Mouse (Mus musculus): Measurements from ENCODE around the gene Lrrfip1. TPM values are rescaled to one million over a fixed set of nuclear protein-coding genes. Genes with fewer than 3 reads are reported as not detected.

Lrrfip1 gene
- polyA plus RNA-seq, 1 experiment from 2014 or later, result 28.3 TPM

DNA sequence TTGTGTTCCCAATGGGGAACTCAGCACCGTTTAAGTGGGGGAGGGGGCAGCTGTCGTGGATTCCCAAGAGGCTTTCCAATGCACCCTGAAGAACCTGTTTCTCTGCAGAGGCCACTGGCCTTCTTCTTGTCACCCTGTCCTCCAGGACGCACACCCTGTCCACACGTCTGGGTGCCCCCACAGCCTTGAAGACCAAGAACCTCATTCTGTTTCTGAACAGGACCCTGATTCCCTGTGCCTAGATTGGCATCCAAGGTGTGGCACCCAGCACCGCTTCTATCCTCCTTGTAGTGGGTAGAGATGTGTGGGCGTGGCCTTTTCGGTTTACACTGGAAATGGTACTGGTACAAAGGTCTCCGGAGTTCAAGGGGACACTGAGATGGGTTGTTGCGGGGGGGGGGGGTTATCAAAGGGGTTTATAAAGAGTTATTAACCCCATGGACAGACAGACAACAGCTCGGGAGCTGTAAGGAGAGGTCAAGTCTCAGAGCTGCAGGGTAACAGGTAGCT, 28.6 kb upstream of the Lrrfip1 start:
- Histone ChIP-seq H3K9ac (replicated peaks) (no peak overlapping the region), H3K4me3 (replicated peaks) (no peak overlapping the region), H3K4me2 (no peak overlapping the region), H3K36me3 (no peaks in the 10 kb centered on the region), H3K27me3 (peaks cover 11% of the 10 kb centered on the region), H3K27ac (no peak overlapping the region), H3K9me3 (no peaks in the 10 kb centered on the region), H3K4me1 (replicated peaks) (peaks cover 41% of the 10 kb centered on the region)
- 77% methylated on average over 10 of the region's 10 CpGs for WGBS
- ATAC-seq (ENCODE audit: insufficient number of reproducible peaks, insufficient read depth, low FRiP score, low TSS enrichment, low read depth), result no peak

GRCm38 (mm10) chr1:90972911-90973573, 25.5 kb upstream of the Lrrfip1 start:
- Histone ChIP-seq H3K27me3 (peaks cover 7% of the 10 kb centered on the region; the same call in 1 of the 2 replicates), H3K36me3 (no peaks in the 10 kb centered on the region), H3K9ac (replicated peaks) (0 out of 2 replicates have a peak overlapping the region, but pooled peaks have one; percentile 13), H3K27ac (no peak overlapping the region), H3K9me3 (no peaks in the 10 kb centered on the region), H3K4me1 (replicated peaks) (peaks cover 42% of the 10 kb centered on the region), H3K4me2 (0 out of 2 replicates have a peak overlapping the region, but pooled peaks have one; percentile 11), H3K4me3 (replicated peaks) (no peak overlapping the region)
- ATAC-seq (ENCODE audit: insufficient number of reproducible peaks, insufficient read depth, low FRiP score, low TSS enrichment, low read depth), result peak; percentile 71; the same call in 1 of the 2 replicates
- 27% methylated on average over 9 of the region's 9 CpGs for WGBS

DNA sequence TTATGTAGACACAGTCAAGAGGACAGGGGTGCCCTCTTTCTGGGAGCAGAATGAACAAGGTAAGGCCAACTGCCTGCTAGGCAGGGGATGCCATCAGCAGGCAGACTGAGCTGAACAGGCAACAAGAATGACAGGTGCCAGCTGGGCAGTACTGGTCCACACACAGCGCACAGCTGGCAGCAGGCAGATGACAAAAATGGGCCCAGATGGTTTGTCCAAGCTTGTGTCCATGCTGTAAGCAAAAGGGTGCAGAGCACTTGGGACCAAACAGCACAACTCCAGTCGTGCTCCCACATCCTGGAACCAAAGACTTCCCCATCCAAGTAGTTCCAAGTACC, 25.0 kb upstream of the Lrrfip1 start:
- Histone ChIP-seq H3K27ac (no peak overlapping the region), H3K9ac (replicated peaks) (no peak overlapping the region), H3K4me1 (replicated peaks) (peaks cover 41% of the 10 kb centered on the region), H3K36me3 (no peaks in the 10 kb centered on the region), H3K4me3 (replicated peaks) (no peak overlapping the region), H3K4me2 (no peak overlapping the region), H3K27me3 (peaks cover 7% of the 10 kb centered on the region; the same call in 1 of the 2 replicates), H3K9me3 (no peaks in the 10 kb centered on the region)
- 81% methylated on average over 2 of the region's 2 CpGs for WGBS
- 0 out of 2 replicates have a peak, but pooled peaks have one; percentile 9 for ATAC-seq (ENCODE audit: insufficient number of reproducible peaks, insufficient read depth, low FRiP score, low TSS enrichment, low read depth)

- Histone ChIP-seq H3K9me3 (no peaks in the 10 kb centered on the region), H3K4me1 (replicated peaks) (peaks cover 26% of the 10 kb centered on the region), H3K36me3 (no peaks in the 10 kb centered on the region), H3K27me3 (peaks cover 7% of the 10 kb centered on the region; the same call in 1 of the 2 replicates), H3K4me3 (replicated peaks) (no peak overlapping the region), H3K27ac (no peak overlapping the region), H3K9ac (replicated peaks) (no peak overlapping the region; the same call in 1 of the 2 replicates), H3K4me2 (no peak overlapping the region)
- 36% methylated on average over 12 of the region's 12 CpGs for WGBS
- no peak for ATAC-seq (ENCODE audit: insufficient number of reproducible peaks, insufficient read depth, low FRiP score, low TSS enrichment, low read depth)
Measured at GRCm38 (mm10) chr1:90974906-90975649, 23.5 kb upstream of the Lrrfip1 start.

DNA sequence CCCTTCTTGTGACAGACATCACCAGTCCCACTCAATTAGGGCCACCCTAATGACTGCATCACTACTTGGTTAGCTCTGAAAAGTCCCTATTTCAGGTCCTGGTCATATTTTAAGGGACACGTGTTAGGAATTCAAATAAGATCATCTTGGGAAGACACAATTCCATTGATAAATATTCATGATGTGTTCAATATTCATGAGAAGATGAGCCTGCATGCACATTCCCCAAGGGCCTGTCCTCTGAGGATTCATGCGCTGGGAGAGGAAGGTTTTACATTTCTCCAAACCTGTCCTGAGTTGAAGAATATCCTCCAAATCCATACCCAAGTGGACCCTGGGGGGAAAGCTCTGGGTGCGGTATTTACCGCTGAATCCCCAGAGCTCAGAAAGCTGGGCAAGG, 22.6 kb upstream of the Lrrfip1 start:
- 89% methylated on average over 4 of the region's 4 CpGs for WGBS
- no peak for ATAC-seq (ENCODE audit: insufficient number of reproducible peaks, insufficient read depth, low FRiP score, low TSS enrichment, low read depth)

DNA sequence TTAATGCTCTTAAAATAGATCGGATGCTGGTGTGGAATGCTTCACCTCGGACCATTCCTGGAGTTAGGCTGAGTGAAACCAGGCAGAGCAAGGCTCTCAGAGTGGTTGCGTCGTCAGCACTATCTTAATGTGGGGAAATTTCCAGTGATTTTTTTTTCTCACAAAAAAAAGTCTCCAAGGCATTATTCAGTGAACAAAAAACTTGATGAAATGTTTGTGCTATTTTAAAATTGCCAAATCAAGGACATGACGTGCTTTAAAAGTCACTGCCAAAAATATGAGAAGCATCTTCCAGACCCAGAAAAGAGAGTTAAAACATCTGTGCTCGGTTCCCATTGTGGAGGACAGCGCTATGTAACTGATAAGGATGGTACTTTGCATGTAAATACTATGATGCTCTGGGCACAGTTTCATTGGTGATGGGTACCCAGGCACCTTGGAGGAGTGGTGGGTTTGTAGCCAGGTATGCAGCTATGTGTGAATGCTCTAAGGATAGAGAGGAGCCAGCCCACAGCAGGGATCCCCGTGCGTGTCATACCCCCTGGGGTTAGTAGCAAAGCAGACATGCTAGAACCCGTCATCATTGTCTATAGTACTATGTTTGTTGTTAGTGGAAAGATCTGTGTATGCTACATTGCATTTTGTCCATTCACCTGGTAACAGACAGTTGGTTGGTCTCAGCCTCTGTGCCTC, 17.8 kb upstream of the Lrrfip1 start:
- H3K27ac ChIP-seq, result no peak overlapping the region
- no peaks in the 10 kb centered on the region for H3K9me3 ChIP-seq
- no peak for ATAC-seq (ENCODE audit: insufficient number of reproducible peaks, insufficient read depth, low FRiP score, low TSS enrichment, low read depth)
- H3K9ac ChIP-seq (replicated peaks), result no peak overlapping the region
- H3K4me2 ChIP-seq, result no peak overlapping the region
- H3K27me3 ChIP-seq, result no peaks in the 10 kb centered on the region
- no peaks in the 10 kb centered on the region for H3K36me3 ChIP-seq
- WGBS, result 84% methylated on average over 10 of the region's 10 CpGs
- no peak overlapping the region for H3K4me3 ChIP-seq (replicated peaks)
- H3K4me1 ChIP-seq (replicated peaks), result no peaks in the 10 kb centered on the region

More for the DNA sequence above, 22.6 kb upstream of the Lrrfip1 start:
- Histone ChIP-seq H3K4me1 (replicated peaks) (peaks cover 26% of the 10 kb centered on the region), H3K4me2 (no peak overlapping the region), H3K36me3 (no peaks in the 10 kb centered on the region), H3K27ac (no peak overlapping the region), H3K27me3 (peaks cover 7% of the 10 kb centered on the region; the same call in 1 of the 2 replicates), H3K9ac (replicated peaks) (no peak overlapping the region), H3K4me3 (replicated peaks) (no peak overlapping the region), H3K9me3 (no peaks in the 10 kb centered on the region)

DNA sequence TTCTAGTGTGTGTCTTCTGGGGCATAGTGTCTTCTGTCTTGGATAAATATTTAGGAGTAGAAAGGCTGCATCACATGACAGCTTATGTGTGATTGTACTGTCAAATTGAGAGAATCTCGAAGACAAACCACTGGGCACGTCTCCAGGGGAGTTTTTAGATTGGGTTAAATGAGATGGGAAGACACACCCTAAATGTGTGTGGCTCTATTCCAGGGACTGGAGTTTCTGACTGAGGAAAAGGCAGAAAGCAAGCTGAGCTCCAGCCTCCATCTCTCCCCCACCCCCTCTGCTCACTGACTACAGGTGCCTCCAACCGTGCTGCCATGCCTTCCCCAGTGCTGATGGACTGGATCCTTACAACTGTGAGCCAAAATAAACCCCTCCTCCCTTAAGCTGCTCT, 17.2 kb upstream of the Lrrfip1 start:
- Histone ChIP-seq H3K9ac (replicated peaks) (no peak overlapping the region), H3K4me1 (replicated peaks) (no peaks in the 10 kb centered on the region), H3K9me3 (no peaks in the 10 kb centered on the region), H3K4me2 (no peak overlapping the region), H3K27ac (no peak overlapping the region), H3K4me3 (replicated peaks) (no peak overlapping the region), H3K36me3 (no peaks in the 10 kb centered on the region), H3K27me3 (no peaks in the 10 kb centered on the region)
- 81% methylated on average over 3 of the region's 3 CpGs for WGBS
- no peak for ATAC-seq (ENCODE audit: insufficient number of reproducible peaks, insufficient read depth, low FRiP score, low TSS enrichment, low read depth)

- peaks cover 6% of the 10 kb centered on the region; the same call in 1 of the 2 replicates for H3K27me3 ChIP-seq
- no peak for ATAC-seq (ENCODE audit: insufficient number of reproducible peaks, insufficient read depth, low FRiP score, low TSS enrichment, low read depth)
- H3K4me2 ChIP-seq, result no peak overlapping the region
- 0 out of 2 replicates have a peak, but pooled peaks cover 4% of the 10 kb centered on the region for H3K9me3 ChIP-seq
- H3K4me1 ChIP-seq (replicated peaks), result peaks cover 15% of the 10 kb centered on the region
- 88% methylated on average over 1 of the region's 1 CpGs for WGBS
- no peaks in the 10 kb centered on the region for H3K36me3 ChIP-seq
- no peak overlapping the region for H3K27ac ChIP-seq
- no peak overlapping the region for H3K9ac ChIP-seq (replicated peaks)
- H3K4me3 ChIP-seq (replicated peaks), result no peak overlapping the region
Measured at GRCm38 (mm10) chr1:90995916-90996315, 2.6 kb upstream of the Lrrfip1 start.

GRCm38 (mm10) chr1:90997136-90997535, 1.4 kb upstream of the Lrrfip1 start:
- Histone ChIP-seq H3K4me2 (no peak overlapping the region), H3K9ac (replicated peaks) (no peak overlapping the region), H3K4me1 (replicated peaks) (peaks cover 15% of the 10 kb centered on the region), H3K27me3 (peaks cover 6% of the 10 kb centered on the region; the same call in 1 of the 2 replicates), H3K9me3 (0 out of 2 replicates have a peak, but pooled peaks cover 4% of the 10 kb centered on the region), H3K27ac (no peak overlapping the region), H3K36me3 (no peaks in the 10 kb centered on the region), H3K4me3 (replicated peaks) (no peak overlapping the region)
- ATAC-seq (ENCODE audit: insufficient number of reproducible peaks, insufficient read depth, low FRiP score, low TSS enrichment, low read depth), result no peak
- 55% methylated on average over 4 of the region's 4 CpGs for WGBS

- Histone ChIP-seq H3K27ac (no peak overlapping the region), H3K27me3 (peaks cover 6% of the 10 kb centered on the region; the same call in 1 of the 2 replicates), H3K9me3 (0 out of 2 replicates have a peak, but pooled peaks cover 4% of the 10 kb centered on the region), H3K4me1 (replicated peaks) (peaks cover 15% of the 10 kb centered on the region), H3K36me3 (no peaks in the 10 kb centered on the region), H3K9ac (replicated peaks) (no peak overlapping the region), H3K4me3 (replicated peaks) (peak overlapping the region; percentile 69; the same call in 1 of the 2 replicates), H3K4me2 (peak overlapping the region; percentile 97; the same call in 1 of the 2 replicates)
- 84% methylated on average over 5 of the region's 5 CpGs for WGBS
- no peak for ATAC-seq (ENCODE audit: insufficient number of reproducible peaks, insufficient read depth, low FRiP score, low TSS enrichment, low read depth)
Measured at GRCm38 (mm10) chr1:90997641-90998040, 896 bp upstream of the Lrrfip1 start.

All from limb, embryonic 12.5 days (tissue).